In genomic region chr11:44156081-44156480, GRCm38 (mm10) we compare ENCODE assay signal across 9 mouse cellular contexts.
DNase-seq lines count a peak whose midpoint lies in the region.
"Had no signal": no experiment of that assay in that cellular context is flagged by ENCODE, and none has a peak within 500 bp of the region (broad histone marks: within the 10 kb centered on the region; RNA-seq: fewer than 3 reads in every experiment).

No protein-coding gene starts in this region.

- peak; percentile 13 to 18 for DNase-seq in cerebellum, postnatal 14 days
- no peak for DNase-seq in cerebellum, adult 9-10 months
- DNase-seq in Muller cell, postnatal 12 days (ENCODE audit: inconsistent ontology term), result peak; percentile 89
- peak; percentile 35 to 36 for DNase-seq in heart, adult 9 months (ENCODE audit: low spot score in 2 of 2)
- DNase-seq in kidney, postnatal 10 days, result peak; percentile 54
- no peak for DNase-seq in left cerebral cortex, adult 11 months (ENCODE audit: low spot score)
- no peak for DNase-seq in cerebellum, adult 18-20 months
- DNase-seq in MN1 (ENCODE audit: low spot score), result no peak
- DNase-seq: liver, postnatal 0 days had no signal

Comparison
In these comparisons a context has a peak if more than half of its experiments do, and no peak if none do; other contexts are left out.
1. DNase-seq: peak in cerebellum, postnatal 14 days (2 of 2), Muller cell, postnatal 12 days (single experiment), heart, adult 9 months (2 of 2) and kidney, postnatal 10 days (single experiment); none in cerebellum, adult 9-10 months (single experiment), left cerebral cortex, adult 11 months (single experiment), cerebellum, adult 18-20 months (0 of 2) and MN1 (single experiment).